In the genomic region with DNA sequence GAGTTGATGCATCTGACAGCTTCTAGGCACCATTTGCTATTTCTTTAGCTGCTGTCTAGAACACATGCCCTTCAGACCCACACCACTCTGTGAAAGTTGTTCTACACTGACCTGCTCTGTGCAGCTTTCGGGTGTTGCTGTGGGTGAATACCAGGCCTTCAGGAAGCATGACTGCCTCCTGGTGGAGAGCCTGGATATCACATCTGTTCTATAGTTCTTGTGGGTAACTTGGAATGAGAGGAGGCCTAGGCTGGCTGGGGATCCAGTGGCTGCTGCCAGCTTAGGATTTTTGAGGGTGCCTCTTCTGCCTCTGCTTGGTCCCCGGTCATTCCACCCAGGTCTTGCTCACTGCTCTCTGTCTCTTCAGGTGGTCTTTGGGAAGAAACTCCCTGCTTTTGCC, we compare ENCODE assay signal across 8 mouse cellular contexts. TPM values are rescaled to one million over a fixed set of nuclear protein-coding genes. Genes with fewer than 3 reads are reported as not detected.
DNase-seq lines count a peak whose midpoint lies in the region; ATAC-seq and TF ChIP-seq lines count a peak whose summit lies in the region.

No protein-coding gene starts in this region.

- no peak overlapping the region for H3K27ac ChIP-seq in embryonic facial prominence, embryonic 13.5 days
- no peak overlapping the region for H3K27ac ChIP-seq in hindbrain, postnatal 0 days

- peaks cover 53% of the 10 kb centered on the region for H3K36me3 ChIP-seq in embryonic facial prominence, embryonic 13.5 days
- peaks cover 45% of the 10 kb centered on the region for H3K36me3 ChIP-seq in hindbrain, postnatal 0 days (ENCODE audit: insufficient read depth, low read length)

- peak; percentile 38 to 78 for DNase-seq in frontal cortex, postnatal 36 days (ENCODE audit: low spot score in 2 of 2)
- no peak for DNase-seq in frontal cortex, postnatal 14 days (ENCODE audit: low spot score in 2 of 2)
- peak; percentile 91 for DNase-seq in 3T3-L1 (ENCODE audit: low read depth, low spot score)
- DNase-seq in hindbrain, postnatal 0 days (ENCODE audit: low spot score), result peak; percentile 78
- peak; percentile 67 for DNase-seq in lung, adult 2 months
- peak; percentile 45 to 75 for DNase-seq in spleen, postnatal 14 days (ENCODE audit: low spot score in 2 of 2)

- no peak overlapping the region for H3K4me2 ChIP-seq in embryonic facial prominence, embryonic 13.5 days
- no peak overlapping the region for H3K4me2 ChIP-seq in hindbrain, postnatal 0 days (ENCODE audit: low read depth, low read length)

- no peaks in the 10 kb centered on the region for H3K9me3 ChIP-seq in embryonic facial prominence, embryonic 13.5 days
- no peaks in the 10 kb centered on the region for H3K9me3 ChIP-seq in hindbrain, postnatal 0 days (ENCODE audit: low read length)

- H3K4me1 ChIP-seq in embryonic facial prominence, embryonic 13.5 days, result peaks cover 20% of the 10 kb centered on the region
- H3K4me1 ChIP-seq in hindbrain, postnatal 0 days (ENCODE audit: insufficient read depth, low read length), result peaks cover 6% of the 10 kb centered on the region
- peaks cover 7% of the 10 kb centered on the region; the same call in 1 of the 2 replicates for H3K4me1 ChIP-seq in lung, adult 2 months (ENCODE audit: control insufficient read depth, insufficient read depth, low read length)

- ATAC-seq in activated CD4-positive, CD25-positive, alpha-beta regulatory T cell, adult 4 months, result peak; percentile 69
- ATAC-seq in embryonic facial prominence, embryonic 13.5 days (ENCODE audit: insufficient number of reproducible peaks, insufficient read depth, low FRiP score, low TSS enrichment, low read depth), result no peak
- ATAC-seq in hindbrain, postnatal 0 days, result peak; percentile 48

- 62% methylated on average over 2 of the region's 2 CpGs for WGBS in embryonic facial prominence, embryonic 13.5 days
- 52% methylated on average over 2 of the region's 2 CpGs for WGBS in hindbrain, postnatal 0 days
- WGBS in lung, adult 2 months, result 52% methylated on average over 2 of the region's 2 CpGs

- no peaks in the 10 kb centered on the region for H3K27me3 ChIP-seq in embryonic facial prominence, embryonic 13.5 days
- no peaks in the 10 kb centered on the region for H3K27me3 ChIP-seq in hindbrain, postnatal 0 days (ENCODE audit: insufficient read depth, low read length)

- peak overlapping the region; percentile 46; the same call in 1 of the 2 replicates for H3K9ac ChIP-seq in embryonic facial prominence, embryonic 13.5 days
- no peak overlapping the region for H3K9ac ChIP-seq in hindbrain, postnatal 0 days (replicated peaks; ENCODE audit: low read length)

- no peak overlapping the region for H3K4me3 ChIP-seq in embryonic facial prominence, embryonic 13.5 days
- no peak overlapping the region for H3K4me3 ChIP-seq in hindbrain, postnatal 0 days (ENCODE audit: low read length)
- H3K4me3 ChIP-seq in lung, adult 2 months (replicated peaks; ENCODE audit: extremely low read depth, low read depth, low read length), result no peak overlapping the region

- TF ChIP-seq POLR2A in lung, adult 2 months (IDR thresholded peaks at IDR 0.05; ENCODE audit: borderline replicate concordance, extremely low read depth, low read depth, low read length), result no peak

- peak; percentile 85 for TF ChIP-seq CTCF in hindbrain, postnatal 0 days (IDR thresholded peaks at IDR 0.05; ENCODE audit: low read depth)
- TF ChIP-seq CTCF in lung, adult 2 months (IDR thresholded peaks at IDR 0.05; ENCODE audit: insufficient read depth, low read length), result peak; percentile 81

RNA-seq across cellular contexts. Expression of a gene that starts 6.7 kb away (rescaled TPM):
- polyA plus RNA-seq in activated CD4-positive, CD25-positive, alpha-beta regulatory T cell, adult 4 months (2017; shearing (Covaris generic)), result 1 to 10 TPM; 4.5 to 4.6 TPM
- polyA plus RNA-seq in embryonic facial prominence, embryonic 13.5 days (2015; fragmentation: Nextera tagmentation; extraction: Ambion mirVana), result 21.4 and 22.1 TPM in 2 replicates
- total RNA-seq in hindbrain, postnatal 0 days (2014; rRNA removed), result 40.9 and 47.0 TPM in 2 replicates
- 14.2 and 14.6 TPM in 2 replicates for polyA plus RNA-seq in hindbrain, postnatal 0 days (2015; fragmentation: Nextera tagmentation; extraction: Ambion mirVana)
- 89.7 and 89.8 TPM in 2 replicates for polyA plus RNA-seq in lung, adult 2 months (2012; rRNA removed)

RNA-seq across cellular contexts. Expression of a gene that starts 13.6 kb away (rescaled TPM):
- 1 to 10 TPM in 1 of 2 experiments, under 1 TPM in 1; 0.43 to 1.2 TPM for polyA plus RNA-seq in activated CD4-positive, CD25-positive, alpha-beta regulatory T cell, adult 4 months (2017; shearing (Covaris generic))
- 4.6 and 4.9 TPM in 2 replicates for polyA plus RNA-seq in embryonic facial prominence, embryonic 13.5 days (2015; fragmentation: Nextera tagmentation; extraction: Ambion mirVana)
- 331 and 347 TPM in 2 replicates for total RNA-seq in hindbrain, postnatal 0 days (2014; rRNA removed)
- 280 and 294 TPM in 2 replicates for polyA plus RNA-seq in hindbrain, postnatal 0 days (2015; fragmentation: Nextera tagmentation; extraction: Ambion mirVana)
- 0.46 and 0.62 TPM in 2 replicates for polyA plus RNA-seq in lung, adult 2 months (2012; rRNA removed)

RNA-seq across cellular contexts. Expression of a gene that starts 17.9 kb away (rescaled TPM):
- polyA plus RNA-seq in activated CD4-positive, CD25-positive, alpha-beta regulatory T cell, adult 4 months (2017; shearing (Covaris generic)), result under 1 TPM in 1 of 2 experiments, not detected in 1; 0.66 TPM
- polyA plus RNA-seq in embryonic facial prominence, embryonic 13.5 days (2015; fragmentation: Nextera tagmentation; extraction: Ambion mirVana), result 0.74 and 1.2 TPM in 2 replicates
- total RNA-seq in hindbrain, postnatal 0 days (2014; rRNA removed), result 0.78 TPM in 1 of 2 replicates, not detected in the other
- polyA plus RNA-seq in hindbrain, postnatal 0 days (2015; fragmentation: Nextera tagmentation; extraction: Ambion mirVana), result 0.65 and 0.81 TPM in 2 replicates
- 77.9 and 131 TPM in 2 replicates for polyA plus RNA-seq in lung, adult 2 months (2012; rRNA removed)

RNA-seq across cellular contexts. Expression of a gene that starts 19.8 kb away (rescaled TPM):
- 10 to 100 TPM; 13.1 to 15.5 TPM for polyA plus RNA-seq in activated CD4-positive, CD25-positive, alpha-beta regulatory T cell, adult 4 months (2017; shearing (Covaris generic))
- 43.8 and 49.0 TPM in 2 replicates for polyA plus RNA-seq in embryonic facial prominence, embryonic 13.5 days (2015; fragmentation: Nextera tagmentation; extraction: Ambion mirVana)
- 21.1 and 26.1 TPM in 2 replicates for total RNA-seq in hindbrain, postnatal 0 days (2014; rRNA removed)
- polyA plus RNA-seq in hindbrain, postnatal 0 days (2015; fragmentation: Nextera tagmentation; extraction: Ambion mirVana), result 39.7 and 41.4 TPM in 2 replicates
- 13.7 and 20.3 TPM in 2 replicates for polyA plus RNA-seq in lung, adult 2 months (2012; rRNA removed)

RNA-seq across cellular contexts. Expression of a gene that starts 19.8 kb away (rescaled TPM):
- polyA plus RNA-seq in activated CD4-positive, CD25-positive, alpha-beta regulatory T cell, adult 4 months (2017; shearing (Covaris generic)), result 1 to 10 TPM; 1.4 to 1.5 TPM
- polyA plus RNA-seq in embryonic facial prominence, embryonic 13.5 days (2015; fragmentation: Nextera tagmentation; extraction: Ambion mirVana), result 2.6 and 3.5 TPM in 2 replicates
- 6.1 and 8.1 TPM in 2 replicates for total RNA-seq in hindbrain, postnatal 0 days (2014; rRNA removed)
- 1.4 and 2.2 TPM in 2 replicates for polyA plus RNA-seq in hindbrain, postnatal 0 days (2015; fragmentation: Nextera tagmentation; extraction: Ambion mirVana)
- polyA plus RNA-seq in lung, adult 2 months (2012; rRNA removed), result 13.2 and 14.2 TPM in 2 replicates

Comparison
In these comparisons a context has a peak if more than half of its experiments do, and no peak if none do; other contexts are left out.
1. DNase-seq: peak in frontal cortex, postnatal 36 days (2 of 2), 3T3-L1 (single experiment), hindbrain, postnatal 0 days (single experiment), lung, adult 2 months (single experiment) and spleen, postnatal 14 days (2 of 2); none in frontal cortex, postnatal 14 days (0 of 2).
2. RNA of a gene that starts 13.6 kb away (polyA plus RNA-seq): 280 to 294 TPM in hindbrain, postnatal 0 days; 4.6 to 4.9 TPM in embryonic facial prominence, embryonic 13.5 days, 0.43 to 1.2 TPM in activated CD4-positive, CD25-positive, alpha-beta regulatory T cell, adult 4 months and 0.46 to 0.62 TPM in lung, adult 2 months; every median in the first group is over 10 times any median in the second.
3. RNA of a gene that starts 17.9 kb away (polyA plus RNA-seq): 77.9 to 131 TPM in lung, adult 2 months; 0.74 to 1.2 TPM in embryonic facial prominence, embryonic 13.5 days, 0.66 TPM in activated CD4-positive, CD25-positive, alpha-beta regulatory T cell, adult 4 months and 0.65 to 0.81 TPM in hindbrain, postnatal 0 days; every median in the first group is over 10 times any median in the second.